Mouse (Mus musculus) thymus, adult 2 months (tissue): ENCODE data around the gene Def8. TPM values are rescaled to one million over a fixed set of nuclear protein-coding genes. Genes with fewer than 3 reads are reported as not detected.
"Not testable (repeated sequence)": the region's sequence is repeated elsewhere in the genome, so short reads cannot be mapped to it uniquely, and the experiment has no call there.

Experiments used
- DNase-seq: peaks from one replicate; pipeline ENCODE4 v3.0.0; 2021
- H3K27ac ChIP-seq: fragments of 200-500 bp; 2 replicates; pipeline ENCODE4 v1.5.1; 2012; ENCODE audit warnings: low read length, control low read depth; ENCODE audit not compliant: control insufficient read depth, insufficient read depth
- H3K27me3 ChIP-seq: fragments of 200-500 bp; 2 replicates; pipeline ENCODE4 v1.6.1; 2012; ENCODE audit warnings: mild to moderate bottlenecking, low read length, moderate library complexity, mixed read lengths; ENCODE audit not compliant: control insufficient read depth, insufficient read depth
- H3K36me3 ChIP-seq: fragments of 200-500 bp; 2 replicates; pipeline ENCODE4 v1.6.1; 2012; ENCODE audit warnings: mild to moderate bottlenecking, low read length, moderate library complexity; ENCODE audit not compliant: control insufficient read depth, insufficient read depth
- H3K4me1 ChIP-seq: fragments of 200-500 bp; replicated peaks from 2 replicates; pipeline ENCODE4 v1.6.1; 2012; ENCODE audit warnings: low read length; ENCODE audit not compliant: control insufficient read depth, insufficient read depth
- H3K4me3 ChIP-seq: fragments of 200-500 bp; 2 replicates; pipeline ENCODE4 v1.5.1; 2012; ENCODE audit warnings: mild to moderate bottlenecking, low read length, control low read depth, moderate library complexity; ENCODE audit not compliant: control insufficient read depth, insufficient read depth
- CTCF ChIP-seq: fragments of 200-500 bp; IDR thresholded peaks from 2 replicates; pipeline ENCODE4 v1.5.1; 2012; ENCODE audit warnings: mild to moderate bottlenecking, control low read depth, low read length, moderate library complexity, borderline replicate concordance; ENCODE audit not compliant: control insufficient read depth, poor library complexity, insufficient read depth; ENCODE audit errors: extremely low read depth
- POLR2A ChIP-seq: fragments of 200-500 bp; IDR thresholded peaks from 2 replicates; pipeline ENCODE4 v1.6.1; 2012; ENCODE audit warnings: mild to moderate bottlenecking, low read length, control low read depth, moderate library complexity; ENCODE audit not compliant: control insufficient read depth, poor library complexity, insufficient read depth; ENCODE audit errors: extremely low read depth
- WGBS: fragments of 180-500 bp; shearing (Covaris S2); methylation state at CpG from one replicate; pipeline ENCODE4 v1.1.7; 2018; 5-methylcytosine and 5-hydroxymethylcytosine counted together
- polyA plus RNA-seq: library from polyadenylated mRNA; depleted of rRNA; stranded (reverse); fragments of >200 nt; gene quantifications from 2 replicates; pipeline ENCODE4 v1.2.3, GENCODE M21; 2012

Def8 gene
- polyA plus RNA-seq, 1 experiment: 32.6 TPM

DNA sequence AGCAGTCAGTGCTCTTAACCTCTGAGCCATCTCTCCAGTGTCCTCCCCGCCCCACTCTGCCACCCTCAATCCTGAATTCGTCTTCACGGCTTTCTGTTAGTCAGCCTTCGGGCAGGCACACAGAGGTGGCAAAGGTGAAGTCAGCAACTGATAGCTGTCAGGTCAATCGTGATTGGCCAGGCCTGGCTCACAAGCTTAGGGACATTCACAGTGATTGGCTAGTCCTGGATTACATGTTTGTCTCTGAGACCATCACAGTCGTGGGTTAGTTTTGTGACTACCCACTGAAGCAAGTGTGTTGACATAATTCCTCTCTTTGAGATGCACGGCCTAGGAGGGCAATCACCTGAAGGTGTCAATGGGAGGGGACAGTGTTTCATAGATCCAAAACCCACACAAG, 30.0 kb downstream of the Def8 start:
- 88% methylated on average over 7 of the region's 7 CpGs for WGBS
- peaks cover 8% of the 10 kb centered on the region; the same call in 1 of the 2 replicates for H3K36me3 ChIP-seq
- no peak for DNase-seq
- H3K27ac ChIP-seq: no peak overlapping the region
- TF ChIP-seq CTCF (no peak), POLR2A (no peak)
- no peaks in the 10 kb centered on the region for H3K27me3 ChIP-seq
- H3K4me1 ChIP-seq: peaks cover 4% of the 10 kb centered on the region; the same call in 1 of the 2 replicates
- no peak overlapping the region for H3K4me3 ChIP-seq

DNA sequence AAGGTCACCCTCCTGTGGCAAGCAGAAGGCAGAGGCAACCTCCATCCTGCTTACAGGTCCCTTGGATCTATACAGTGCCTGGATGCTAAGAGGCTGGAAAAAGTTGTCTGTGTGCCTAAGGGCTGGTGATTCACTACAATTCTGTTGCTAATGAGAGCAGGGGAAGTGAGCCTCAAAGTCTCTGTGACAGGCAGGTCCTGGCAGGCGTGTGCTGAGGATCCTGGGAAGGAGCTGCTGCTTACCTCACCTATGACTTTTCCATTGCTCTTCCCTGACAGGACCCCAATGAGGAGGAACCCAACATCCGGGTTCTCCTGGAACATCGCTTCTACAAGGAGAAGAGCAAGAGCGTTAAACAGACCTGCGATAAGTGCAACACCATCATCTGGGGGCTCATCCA, 30.6 kb downstream of the Def8 start:
- WGBS: 99% methylated on average over 5 of the region's 5 CpGs
- no peak for DNase-seq
- Histone ChIP-seq H3K27ac (no peak overlapping the region), H3K4me1 (peaks cover 4% of the 10 kb centered on the region; the same call in 1 of the 2 replicates), H3K4me3 (no peak overlapping the region), H3K36me3 (peaks cover 8% of the 10 kb centered on the region; the same call in 1 of the 2 replicates), H3K27me3 (no peaks in the 10 kb centered on the region)
- no peak for TF ChIP-seq CTCF
- TF ChIP-seq POLR2A: no peak

DNA sequence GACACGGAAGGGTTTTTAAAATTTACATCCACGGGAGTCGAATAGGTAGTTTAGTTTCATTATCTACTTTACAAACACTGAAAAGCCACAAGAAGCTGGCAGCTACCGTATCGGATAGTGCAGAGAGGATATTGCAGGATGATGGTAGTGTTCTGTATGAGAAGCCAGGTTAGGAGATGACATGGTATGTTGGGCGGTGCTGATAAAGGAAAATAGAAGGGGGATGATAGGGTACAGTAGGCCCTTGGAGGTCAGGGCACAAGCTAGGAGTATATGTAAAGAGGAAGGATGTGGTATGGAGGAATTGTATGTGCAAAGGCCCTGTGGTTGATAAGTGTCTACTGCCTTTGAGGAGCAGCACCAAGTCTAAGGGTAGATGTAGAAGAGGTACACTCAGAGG, 31.2 kb downstream of the Def8 start:
- Histone ChIP-seq H3K27me3 (no peaks in the 10 kb centered on the region), H3K27ac (no peak overlapping the region), H3K4me3 (no peak overlapping the region), H3K36me3 (peaks cover 8% of the 10 kb centered on the region; the same call in 1 of the 2 replicates), H3K4me1 (peaks cover 4% of the 10 kb centered on the region; the same call in 1 of the 2 replicates)
- 88% methylated on average over 6 of the region's 6 CpGs for WGBS
- DNase-seq: no peak
- TF ChIP-seq POLR2A (no peak), CTCF (no peak)

DNA sequence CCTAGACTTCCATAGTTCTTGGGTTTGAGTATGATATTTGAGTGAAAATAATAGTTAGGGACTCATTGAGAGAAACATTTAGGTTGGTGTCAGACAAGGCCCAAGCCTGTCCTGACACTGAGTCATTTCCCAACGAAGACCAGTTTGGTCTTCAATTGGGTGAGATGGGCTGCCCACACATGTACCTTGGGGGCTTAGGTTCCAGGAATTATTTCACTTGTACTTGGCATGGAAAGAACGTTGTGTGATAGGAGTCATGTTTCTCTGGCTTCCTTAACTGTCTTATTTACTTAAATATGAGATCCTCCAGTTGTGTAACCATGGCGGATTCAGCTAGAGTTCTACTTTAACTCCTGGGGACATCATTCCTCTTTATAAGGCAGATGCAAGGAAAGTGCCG, 40.3 kb downstream of the Def8 start:
- TF ChIP-seq POLR2A (no peak), CTCF (no peak)
- Histone ChIP-seq H3K4me3 (no peak overlapping the region), H3K27me3 (no peaks in the 10 kb centered on the region), H3K27ac (no peak overlapping the region), H3K36me3 (no peaks in the 10 kb centered on the region), H3K4me1 (no peaks in the 10 kb centered on the region)
- no peak for DNase-seq
- WGBS: 93% methylated on average over 4 of the region's 4 CpGs

DNA sequence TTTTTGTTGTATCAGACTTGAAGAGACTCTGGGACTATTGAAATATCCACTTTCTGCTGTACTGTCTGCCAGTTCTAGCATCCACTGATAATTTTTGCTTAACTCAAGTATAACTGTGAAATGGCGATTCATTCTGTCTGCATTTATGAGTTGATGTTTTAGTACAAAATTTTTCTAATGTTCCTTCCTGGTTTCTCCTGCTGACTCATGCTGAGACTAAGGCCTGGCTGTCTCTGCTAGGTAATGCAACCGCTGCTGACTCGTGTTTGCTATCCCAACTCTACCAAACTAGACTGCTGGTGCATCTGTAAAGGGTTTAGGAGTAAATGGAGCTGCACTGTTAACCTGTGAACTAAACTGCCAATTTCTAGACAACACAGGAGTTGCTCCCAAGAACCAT, 44.1 kb downstream of the Def8 start:
- DNase-seq: no peak
- H3K4me3 ChIP-seq: no peak overlapping the region
- no peaks in the 10 kb centered on the region for H3K27me3 ChIP-seq
- WGBS: 43% methylated on average over 3 of the region's 3 CpGs
- no peak for TF ChIP-seq POLR2A
- TF ChIP-seq CTCF: no peak
- H3K4me1 ChIP-seq: no peaks in the 10 kb centered on the region
- H3K27ac ChIP-seq: no peak overlapping the region
- H3K36me3 ChIP-seq: no peaks in the 10 kb centered on the region

DNA sequence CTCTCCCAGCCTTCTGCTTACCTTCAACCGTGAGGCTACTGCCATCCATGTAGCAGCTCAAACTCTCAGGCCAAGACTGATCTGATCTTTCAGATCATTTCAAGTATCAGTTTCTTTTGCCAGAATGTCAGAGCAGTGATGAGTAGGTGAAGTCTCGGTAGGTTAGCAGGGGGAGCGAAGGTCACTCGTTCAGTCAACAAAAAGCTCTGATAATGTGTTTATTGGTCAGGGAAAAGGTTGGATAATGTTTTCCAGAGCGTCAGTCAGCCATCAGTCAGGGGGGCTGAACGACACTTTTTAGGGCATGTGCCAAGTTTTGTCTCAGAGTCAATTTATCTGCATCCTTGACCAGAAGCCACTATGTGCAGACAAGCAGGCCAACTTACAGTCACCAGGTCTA, 49.7 kb downstream of the Def8 start:
- H3K36me3 ChIP-seq, H3K4me3 ChIP-seq, DNase-seq, H3K27ac ChIP-seq, H3K27me3 ChIP-seq: not testable (repeated sequence)
- H3K4me1 ChIP-seq: peaks cover 16% of the 10 kb centered on the region
- WGBS: 96% methylated on average over 6 of the region's 6 CpGs

DNA sequence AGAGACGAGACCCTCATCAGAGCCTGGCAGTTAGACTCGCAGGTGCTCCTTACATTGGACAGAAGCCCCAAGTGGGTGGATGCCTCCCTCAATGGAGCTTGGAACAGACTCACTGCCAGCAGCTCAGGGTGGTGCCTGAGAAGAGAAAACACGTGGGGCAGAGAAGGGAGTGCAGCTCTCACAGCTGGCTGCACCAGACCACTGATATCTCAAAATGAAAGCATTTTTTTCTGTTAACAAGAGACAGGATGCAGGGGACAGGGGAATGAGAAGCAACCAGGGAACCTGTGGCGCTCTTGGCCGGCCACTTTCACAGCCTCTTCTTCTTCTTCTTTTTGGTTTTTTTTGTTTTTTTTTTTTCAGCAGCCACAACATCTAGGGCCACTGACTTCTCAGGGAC, 51.2 kb downstream of the Def8 start:
- H3K4me3 ChIP-seq, H3K27ac ChIP-seq, DNase-seq, H3K36me3 ChIP-seq, H3K27me3 ChIP-seq: not testable (repeated sequence)
- peaks cover 24% of the 10 kb centered on the region for H3K4me1 ChIP-seq
- 7% methylated on average over 5 of the region's 5 CpGs for WGBS
